Mouse (Mus musculus): ENCODE measurements at regions not wholly inside any gene's neighbourhood (a gene's known extent, or its start where the extent isn't known, plus 50 kb on each side); places are given as distances from the start of the nearest gene placed in this dataset.

DNA sequence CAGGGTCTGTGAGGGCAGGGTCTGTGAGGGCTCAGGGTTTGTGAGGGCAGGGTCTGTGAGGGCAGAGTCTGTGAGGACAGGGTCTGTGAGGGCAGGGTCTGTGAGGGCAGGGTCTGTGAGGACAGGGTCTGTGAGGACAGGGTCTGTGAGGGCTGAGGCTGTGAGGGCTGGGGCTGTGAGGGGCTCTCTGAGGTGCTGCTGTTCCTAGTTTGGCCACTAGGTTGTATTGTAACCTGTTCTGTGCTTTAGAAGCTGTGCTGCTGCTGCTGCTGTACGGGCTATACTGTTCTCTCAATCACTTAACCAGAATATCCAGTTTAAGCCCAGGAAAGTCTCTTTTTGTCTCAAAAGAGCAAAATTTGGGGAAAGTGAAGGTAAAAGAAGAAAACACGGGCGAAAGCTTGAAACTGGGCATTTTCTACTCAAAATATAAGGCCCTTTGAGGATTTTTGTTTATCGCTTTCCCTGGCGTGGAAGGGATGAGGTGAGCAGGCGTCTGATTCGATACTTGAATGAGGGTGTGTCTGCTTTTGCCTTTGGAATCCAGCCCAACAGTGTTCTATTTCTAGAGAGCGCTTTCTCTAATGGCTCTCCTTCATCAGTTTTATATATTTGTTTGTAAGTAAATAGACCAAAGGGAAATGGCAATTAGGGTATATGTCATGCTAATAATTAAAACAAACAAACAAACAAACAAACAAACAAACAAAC lies 363.8 kb upstream of the Nr5a2 start:
- Histone ChIP-seq H3K4me3 (replicated peaks) (0 out of 2 replicates have a peak overlapping the region, but pooled peaks have one; percentile 9), H3K27ac (replicated peaks) (no peak overlapping the region), H3K9me3 (replicated peaks) (no peaks in the 10 kb centered on the region), H3K4me2 (peak overlapping the region; percentile 38), H3K36me3 (no peaks in the 10 kb centered on the region), H3K4me1 (peaks cover 6% of the 10 kb centered on the region; the same call in 1 of the 2 replicates), H3K27me3 (replicated peaks) (no peaks in the 10 kb centered on the region), H3K9ac (replicated peaks) (no peak overlapping the region)
- WGBS = 33% methylated on average over 8 of the region's 8 CpGs
- ATAC-seq (ENCODE audit: low FRiP score) = peak; percentile 81

DNA sequence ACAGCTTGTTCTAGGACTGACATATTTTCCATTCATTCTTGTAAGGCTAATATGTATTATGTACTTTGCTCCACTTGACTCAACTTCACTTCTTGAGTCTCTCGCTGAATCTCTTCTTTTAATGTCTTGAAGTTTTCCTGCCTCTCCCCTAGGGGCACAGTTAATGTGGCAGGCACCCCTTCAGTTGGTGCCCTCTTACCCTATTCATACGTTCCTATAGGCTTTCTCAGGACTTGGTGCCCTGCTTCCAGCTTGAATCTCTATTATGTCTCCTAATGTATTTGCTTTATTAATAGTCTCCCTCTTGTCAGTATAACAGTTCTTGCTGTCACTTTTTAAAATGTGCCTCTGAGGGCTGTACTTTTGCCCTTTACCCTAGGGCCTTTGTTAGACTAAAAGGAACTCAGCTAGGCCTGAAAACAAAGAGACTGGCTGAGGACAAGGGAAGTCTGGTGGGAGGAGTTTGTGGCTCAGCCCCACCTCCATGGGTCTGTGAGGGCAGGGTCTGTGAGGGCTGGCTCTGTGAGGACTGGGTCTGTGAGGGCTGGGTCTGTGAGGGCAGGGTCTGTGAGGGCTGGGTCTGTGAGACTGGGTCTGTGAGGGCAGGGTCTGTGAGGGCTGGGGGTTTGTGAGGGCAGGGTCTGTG lies 362.9 kb upstream of the Nr5a2 start:
- Histone ChIP-seq H3K27ac (replicated peaks) (no peak overlapping the region), H3K4me1 (peaks cover 6% of the 10 kb centered on the region; the same call in 1 of the 2 replicates), H3K4me3 (replicated peaks) (no peak overlapping the region), H3K9me3 (replicated peaks) (no peaks in the 10 kb centered on the region), H3K36me3 (no peaks in the 10 kb centered on the region), H3K4me2 (no peak overlapping the region), H3K9ac (replicated peaks) (no peak overlapping the region), H3K27me3 (replicated peaks) (no peaks in the 10 kb centered on the region)
- ATAC-seq (ENCODE audit: low FRiP score) = no peak
- WGBS = 27% methylated on average over 2 of the region's 2 CpGs

DNA sequence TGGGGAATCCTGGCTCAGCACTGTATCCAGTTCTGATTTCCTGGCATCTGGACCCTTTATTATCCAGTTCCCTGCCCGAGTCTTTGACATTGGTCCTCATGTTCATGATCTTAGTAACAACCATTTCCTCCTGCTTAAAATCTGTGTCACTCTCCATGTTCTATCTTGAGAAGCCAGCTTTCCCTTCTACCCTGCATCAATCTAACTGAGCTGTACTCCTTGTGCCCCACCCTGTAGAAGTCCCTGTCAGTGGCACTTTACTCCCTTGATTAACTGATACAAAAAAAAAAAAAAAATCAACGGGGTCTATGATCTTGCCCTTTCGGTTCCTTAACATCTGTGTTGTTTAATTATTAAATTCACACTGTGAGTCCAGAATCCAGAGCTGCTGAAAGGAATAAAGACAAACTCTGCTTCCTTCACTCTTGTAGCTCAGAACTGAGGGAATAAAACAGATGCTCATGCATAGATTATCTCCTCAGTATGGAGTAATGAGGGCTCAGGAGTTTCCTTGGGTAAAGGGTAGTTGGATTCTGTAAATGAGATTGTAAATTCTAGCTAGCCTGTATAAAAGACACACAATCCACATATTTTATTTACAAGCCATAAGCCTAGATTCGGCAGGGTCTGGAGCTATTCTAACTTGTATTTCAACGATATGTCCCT lies 342.6 kb upstream of the Nr5a2 start:
- H3K27me3 ChIP-seq (replicated peaks) = no peaks in the 10 kb centered on the region
- WGBS = 70% methylated on average over 5 of the region's 5 CpGs
- H3K9ac ChIP-seq (replicated peaks) = no peak overlapping the region
- no peak overlapping the region for H3K4me2 ChIP-seq
- no peaks in the 10 kb centered on the region for H3K9me3 ChIP-seq (replicated peaks)
- ATAC-seq (ENCODE audit: low FRiP score) = no peak
- H3K36me3 ChIP-seq = no peaks in the 10 kb centered on the region
- H3K4me3 ChIP-seq (replicated peaks) = no peak overlapping the region
- H3K27ac ChIP-seq (replicated peaks) = no peak overlapping the region
- H3K4me1 ChIP-seq = no peaks in the 10 kb centered on the region

DNA sequence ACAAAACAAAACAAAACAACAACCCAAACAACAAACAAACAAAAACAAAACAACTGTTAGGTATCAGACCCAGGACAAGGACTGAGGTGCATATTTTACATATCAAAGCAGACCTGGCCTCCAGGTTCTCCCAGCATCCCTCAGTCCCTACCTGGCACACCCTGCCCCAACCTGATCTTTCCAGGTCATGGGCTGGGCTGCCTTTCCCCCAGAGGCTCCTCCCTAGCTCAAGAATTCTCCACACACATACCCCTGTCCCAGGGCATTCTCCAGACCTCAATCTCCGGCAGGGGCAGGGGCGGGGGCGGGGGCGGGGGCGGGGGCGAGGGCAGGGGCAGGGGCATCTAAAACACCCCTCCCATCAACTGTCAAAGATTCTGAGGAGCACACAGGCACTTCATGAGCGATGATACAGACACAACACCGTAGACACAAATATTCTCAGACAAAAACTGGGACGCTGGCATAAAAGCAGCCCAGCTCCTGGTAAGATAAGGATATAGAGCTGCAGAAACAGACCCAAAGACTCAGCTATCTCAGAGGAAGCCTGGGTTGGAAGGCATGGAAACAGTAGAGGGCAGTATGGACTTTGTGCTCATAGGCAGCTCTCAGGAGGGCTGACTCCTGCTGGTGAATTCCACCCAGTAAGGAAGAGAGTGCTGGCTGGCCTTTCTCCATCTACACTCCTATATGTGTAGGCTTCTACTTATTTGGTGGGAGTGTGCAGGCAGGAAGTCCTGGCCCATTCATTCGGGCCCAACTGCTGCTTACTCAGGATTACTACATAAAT lies 337.7 kb upstream of the Nr5a2 start:
- H3K4me1 ChIP-seq = no peaks in the 10 kb centered on the region
- H3K27me3 ChIP-seq (replicated peaks) = no peaks in the 10 kb centered on the region
- H3K36me3 ChIP-seq = no peaks in the 10 kb centered on the region
- H3K9me3 ChIP-seq (replicated peaks) = no peaks in the 10 kb centered on the region
- no peak overlapping the region for H3K4me3 ChIP-seq (replicated peaks)
- no peak overlapping the region for H3K9ac ChIP-seq (replicated peaks)
- no peak overlapping the region for H3K4me2 ChIP-seq
- H3K27ac ChIP-seq (replicated peaks) = no peak overlapping the region
- 63% methylated on average over 10 of the region's 10 CpGs for WGBS
- no peak for ATAC-seq (ENCODE audit: low FRiP score)

DNA sequence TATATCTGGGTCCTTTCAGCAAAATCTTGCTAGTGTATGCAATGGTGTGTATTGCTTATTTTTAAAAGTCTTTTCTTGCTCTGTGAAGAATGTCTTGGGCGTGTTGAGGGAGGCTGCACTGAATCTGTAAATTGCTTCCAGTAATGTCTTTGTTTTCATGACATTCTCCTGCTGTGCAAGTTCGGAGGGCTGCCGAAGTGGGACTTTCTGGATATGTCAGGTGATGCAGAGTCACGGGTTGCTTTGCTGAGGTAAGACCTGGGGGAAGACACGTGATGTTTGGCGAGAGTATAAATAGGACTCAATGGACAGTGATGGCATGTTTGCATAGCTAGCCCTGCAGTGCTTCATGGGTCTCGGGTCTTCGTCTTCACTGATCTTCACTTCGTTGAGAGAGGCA lies 329.2 kb upstream of the Nr5a2 start:
- WGBS = 85% methylated on average over 9 of the region's 9 CpGs
- ATAC-seq (ENCODE audit: low FRiP score) = no peak
- Histone ChIP-seq H3K27ac (replicated peaks) (no peak overlapping the region), H3K4me1 (no peaks in the 10 kb centered on the region), H3K27me3 (replicated peaks) (no peaks in the 10 kb centered on the region), H3K4me3 (replicated peaks) (no peak overlapping the region), H3K9me3 (replicated peaks) (no peaks in the 10 kb centered on the region), H3K4me2 (no peak overlapping the region), H3K9ac (replicated peaks) (no peak overlapping the region), H3K36me3 (no peaks in the 10 kb centered on the region)

DNA sequence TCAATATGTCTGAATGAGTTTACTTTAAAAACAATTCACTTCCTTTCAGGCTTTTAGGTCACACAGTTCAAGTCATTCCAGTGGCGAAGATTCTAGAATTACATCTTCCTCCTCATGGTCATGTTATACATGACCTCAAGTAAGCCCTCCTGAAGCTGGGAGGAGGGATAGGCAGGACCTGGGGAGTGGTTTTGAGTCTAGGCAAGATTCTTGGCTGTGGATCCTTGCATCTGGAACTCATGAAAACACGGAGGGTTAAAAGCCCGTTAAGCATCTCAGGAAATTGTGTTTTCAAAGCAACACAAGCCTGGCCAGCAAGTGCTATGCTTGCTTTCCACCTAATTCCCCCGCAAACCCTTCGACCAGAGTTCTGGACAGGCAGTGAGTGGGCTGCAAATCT lies 323.0 kb upstream of the Nr5a2 start:
- no peak overlapping the region for H3K9ac ChIP-seq (replicated peaks)
- no peaks in the 10 kb centered on the region for H3K9me3 ChIP-seq (replicated peaks)
- 88% methylated on average over 5 of the region's 5 CpGs for WGBS
- H3K4me1 ChIP-seq = no peaks in the 10 kb centered on the region
- H3K4me3 ChIP-seq (replicated peaks) = no peak overlapping the region
- H3K4me2 ChIP-seq = no peak overlapping the region
- no peak for ATAC-seq (ENCODE audit: low FRiP score)
- H3K27me3 ChIP-seq (replicated peaks) = no peaks in the 10 kb centered on the region
- H3K36me3 ChIP-seq = no peaks in the 10 kb centered on the region
- H3K27ac ChIP-seq (replicated peaks) = no peak overlapping the region

DNA sequence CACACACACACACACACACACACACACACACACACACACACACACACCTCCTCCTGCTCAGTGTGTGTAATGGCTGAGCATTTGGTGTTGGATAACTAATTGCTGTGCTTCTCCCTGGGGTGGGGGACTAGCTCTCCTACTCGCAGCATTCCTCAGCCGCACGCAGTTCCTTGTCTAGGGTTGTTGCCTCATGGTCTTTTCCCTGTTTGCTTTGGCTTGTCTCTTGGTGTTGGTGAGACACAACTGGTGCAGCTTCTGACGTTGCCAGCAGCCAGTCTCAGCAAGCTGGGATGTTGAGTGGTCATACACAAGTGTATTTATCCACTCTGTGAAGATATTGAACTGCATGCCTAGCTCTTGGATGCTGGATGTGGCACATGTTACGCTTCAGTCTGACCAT lies 322.2 kb upstream of the Nr5a2 start:
- Histone ChIP-seq H3K27ac (replicated peaks) (no peak overlapping the region), H3K27me3 (replicated peaks) (no peaks in the 10 kb centered on the region), H3K4me1 (no peaks in the 10 kb centered on the region), H3K9ac (replicated peaks) (no peak overlapping the region), H3K4me2 (no peak overlapping the region), H3K4me3 (replicated peaks) (no peak overlapping the region), H3K36me3 (no peaks in the 10 kb centered on the region), H3K9me3 (replicated peaks) (no peaks in the 10 kb centered on the region)
- ATAC-seq (ENCODE audit: low FRiP score) = no peak
- 67% methylated on average over 5 of the region's 5 CpGs for WGBS

DNA sequence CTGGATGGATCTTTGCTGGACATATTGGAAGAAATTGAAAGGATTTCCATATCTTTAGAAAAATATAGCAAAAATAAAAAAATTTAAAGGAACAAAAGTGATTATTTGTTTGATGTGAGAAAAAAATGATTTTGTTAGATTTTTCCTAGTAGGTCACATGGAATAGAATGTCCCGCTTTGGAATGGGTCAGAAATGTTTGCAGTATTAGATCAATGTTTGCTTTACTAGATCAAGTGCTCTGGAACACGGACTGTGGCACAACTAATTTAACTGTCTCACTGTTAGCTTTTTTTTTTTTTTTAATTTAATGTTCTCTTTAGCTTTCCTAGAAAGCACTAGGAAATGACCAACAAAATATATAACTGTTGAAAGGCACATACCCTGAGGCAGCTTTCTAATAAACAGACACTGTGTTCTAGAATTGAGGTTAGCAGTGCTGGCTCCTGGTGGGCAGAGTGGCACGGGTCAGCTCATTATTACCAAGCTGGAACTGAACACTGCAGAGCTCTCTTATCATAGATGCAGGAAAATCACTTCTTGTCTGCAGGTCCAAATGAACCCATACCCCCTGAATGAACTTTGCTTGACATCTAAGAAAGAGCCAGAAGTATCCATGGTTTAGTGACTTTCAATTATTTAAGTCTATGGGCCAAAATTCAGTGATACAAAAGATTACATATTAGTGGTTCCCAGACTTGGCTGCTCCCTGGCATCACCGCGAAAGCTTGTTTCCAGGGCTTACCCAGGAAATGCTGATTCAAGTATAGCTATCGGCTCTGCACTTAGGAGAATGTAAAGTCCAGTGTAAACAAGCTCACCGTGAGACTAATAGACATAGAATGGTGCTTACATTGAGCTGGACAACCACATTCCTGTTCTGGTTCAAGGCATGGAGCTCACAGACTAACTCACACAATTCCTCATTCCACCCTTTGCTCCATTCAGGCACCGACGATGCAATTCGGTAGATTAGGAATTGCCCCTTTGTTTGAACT lies 320.4 kb upstream of the Nr5a2 start:
- no peak overlapping the region for H3K9ac ChIP-seq (replicated peaks)
- 72% methylated on average over 10 of the region's 10 CpGs for WGBS
- no peaks in the 10 kb centered on the region for H3K9me3 ChIP-seq (replicated peaks)
- H3K4me3 ChIP-seq (replicated peaks) = no peak overlapping the region
- no peaks in the 10 kb centered on the region for H3K27me3 ChIP-seq (replicated peaks)
- H3K4me2 ChIP-seq = no peak overlapping the region
- H3K36me3 ChIP-seq = no peaks in the 10 kb centered on the region
- H3K4me1 ChIP-seq = no peaks in the 10 kb centered on the region
- H3K27ac ChIP-seq (replicated peaks) = no peak overlapping the region
- ATAC-seq (ENCODE audit: low FRiP score) = no peak

DNA sequence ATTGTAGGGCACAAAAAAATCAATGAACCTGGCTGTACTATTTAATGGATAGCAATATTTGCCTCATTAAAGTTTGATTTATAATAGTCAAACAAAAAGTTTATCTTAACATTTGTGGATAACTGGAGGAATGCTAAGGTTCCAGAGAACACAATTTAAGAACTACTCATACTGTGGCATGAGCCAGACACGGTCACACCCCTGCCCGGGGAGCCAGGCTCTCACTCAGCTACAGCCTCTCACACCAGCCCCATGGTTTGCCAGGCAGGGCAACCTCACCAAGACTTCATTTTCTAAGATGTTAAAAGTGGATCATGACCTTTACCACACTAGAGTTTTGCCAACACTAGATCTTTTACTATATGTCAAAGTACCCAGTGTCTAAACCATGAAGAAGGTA lies 319.7 kb upstream of the Nr5a2 start:
- H3K27ac ChIP-seq (replicated peaks) = no peak overlapping the region
- no peak overlapping the region for H3K4me3 ChIP-seq (replicated peaks)
- H3K9me3 ChIP-seq (replicated peaks) = no peaks in the 10 kb centered on the region
- ATAC-seq (ENCODE audit: low FRiP score) = no peak
- 92% methylated on average over 2 of the region's 2 CpGs for WGBS
- H3K4me1 ChIP-seq = no peaks in the 10 kb centered on the region
- no peak overlapping the region for H3K4me2 ChIP-seq
- no peaks in the 10 kb centered on the region for H3K27me3 ChIP-seq (replicated peaks)
- H3K9ac ChIP-seq (replicated peaks) = no peak overlapping the region
- H3K36me3 ChIP-seq = no peaks in the 10 kb centered on the region

DNA sequence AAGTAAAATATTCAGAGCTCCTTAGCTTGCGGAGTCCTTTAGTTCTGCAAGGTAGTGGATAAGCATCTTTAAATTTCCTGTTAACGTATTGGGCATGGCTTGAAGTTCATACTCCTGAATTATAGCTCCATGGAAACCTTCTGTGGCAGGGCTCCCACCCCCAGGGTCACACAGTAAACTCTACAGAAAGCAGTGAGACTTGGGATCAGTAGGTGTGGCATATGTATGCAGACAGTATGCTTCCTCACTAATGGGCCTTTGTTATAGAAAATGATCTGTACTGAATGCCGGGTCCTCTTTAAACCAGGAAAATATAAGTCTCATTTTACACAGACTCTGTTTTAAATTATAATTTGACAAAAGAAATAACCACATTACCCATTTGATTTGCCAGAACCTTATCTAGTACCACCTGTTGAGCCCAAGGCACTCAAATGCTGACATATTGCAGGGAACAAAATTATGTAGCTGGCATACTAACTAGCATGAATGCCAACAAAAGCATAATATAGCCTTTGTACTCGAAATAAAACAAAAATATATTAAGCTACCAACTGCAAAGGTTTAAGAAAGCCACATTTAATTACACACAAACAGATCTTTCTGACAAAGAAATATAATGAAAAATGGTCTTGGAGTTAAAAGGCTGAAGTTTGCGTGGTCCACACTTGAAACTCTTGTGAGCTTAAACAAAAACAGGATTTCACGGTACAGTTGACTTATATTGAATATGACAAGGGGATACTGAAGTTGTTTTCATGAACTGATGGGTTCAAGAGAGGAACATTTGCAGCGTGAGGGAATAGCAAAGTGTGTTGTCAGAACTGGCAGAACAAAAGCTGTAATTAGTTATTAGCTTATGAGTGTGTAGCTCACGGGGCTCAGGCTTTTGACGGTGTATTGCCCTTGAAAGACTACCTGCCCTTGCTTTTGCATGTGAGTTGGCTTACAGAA lies 310.7 kb upstream of the Nr5a2 start:
- 75% methylated on average over 9 of the region's 9 CpGs for WGBS
- no peak overlapping the region for H3K4me2 ChIP-seq
- H3K27me3 ChIP-seq (replicated peaks) = no peaks in the 10 kb centered on the region
- ATAC-seq (ENCODE audit: low FRiP score) = no peak
- H3K9ac ChIP-seq (replicated peaks) = no peak overlapping the region
- H3K9me3 ChIP-seq (replicated peaks) = no peaks in the 10 kb centered on the region
- H3K4me1 ChIP-seq = no peaks in the 10 kb centered on the region
- H3K36me3 ChIP-seq = no peaks in the 10 kb centered on the region
- H3K27ac ChIP-seq (replicated peaks) = no peak overlapping the region
- H3K4me3 ChIP-seq (replicated peaks) = no peak overlapping the region

Data from neural tube, embryonic 15.5 days (tissue).